Mouse (Mus musculus): Measurements from ENCODE around the gene Tmem94.
A peak's percentile ranks its signal among the peaks of the same experiment; 100 is the strongest.

The Tmem94 gene

DNA sequence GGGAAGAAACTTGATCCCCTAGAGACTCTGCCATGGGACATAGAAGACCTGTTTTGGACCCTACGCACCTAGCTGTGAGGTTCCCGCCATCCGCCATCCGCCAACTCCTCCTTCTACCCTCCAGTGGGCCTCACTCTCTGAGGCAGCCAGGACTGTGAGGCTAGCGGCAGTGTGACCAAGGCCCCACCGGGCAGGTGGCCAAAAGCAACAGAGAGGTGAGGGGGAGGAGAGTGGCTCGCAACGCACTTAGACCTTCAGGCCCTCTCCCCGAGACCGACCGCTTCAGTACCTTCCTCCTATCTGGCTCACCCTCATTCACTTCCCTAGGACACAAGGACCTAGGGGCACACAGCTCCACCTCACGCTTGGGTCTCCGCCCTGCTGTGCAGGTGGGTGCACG is 45.1 kb downstream of the Tmem94 start:
- DNase-seq, result no peak

DNA sequence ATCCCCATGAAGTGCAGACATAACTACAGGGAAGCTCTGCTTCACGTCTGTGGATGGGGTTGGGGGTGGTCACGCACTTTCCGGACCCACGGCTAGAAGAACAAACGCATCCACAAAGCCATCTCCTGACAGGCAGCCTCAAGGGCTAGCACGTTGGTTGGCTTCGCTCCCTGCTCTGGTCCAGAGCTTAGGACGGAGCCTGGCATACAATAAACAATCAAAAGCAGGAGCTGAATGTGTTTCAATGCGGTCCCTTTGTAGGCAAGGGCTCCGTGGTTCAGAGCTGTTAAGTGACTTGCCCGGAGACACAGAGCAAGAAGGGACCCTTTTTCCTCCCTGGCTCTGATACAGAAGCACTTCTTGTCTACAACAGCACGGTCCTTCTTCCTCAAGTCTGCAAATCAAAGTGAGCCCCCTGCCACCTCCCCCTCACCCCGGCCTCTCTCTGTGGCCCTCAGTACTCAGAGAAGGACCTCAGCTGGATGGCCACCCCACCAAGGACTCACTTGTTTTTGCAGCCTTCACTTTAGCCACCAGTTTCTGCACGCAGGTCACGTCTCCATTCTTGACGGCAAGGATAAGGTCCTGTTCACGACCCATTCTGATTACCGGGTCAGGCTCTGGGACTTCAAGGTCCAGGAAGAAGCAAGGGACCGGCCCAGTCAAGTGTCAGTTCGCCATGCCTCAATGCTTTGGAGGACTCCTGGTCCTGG is 46.3 kb downstream of the Tmem94 start:
- peak; percentile 52 for DNase-seq

DNA sequence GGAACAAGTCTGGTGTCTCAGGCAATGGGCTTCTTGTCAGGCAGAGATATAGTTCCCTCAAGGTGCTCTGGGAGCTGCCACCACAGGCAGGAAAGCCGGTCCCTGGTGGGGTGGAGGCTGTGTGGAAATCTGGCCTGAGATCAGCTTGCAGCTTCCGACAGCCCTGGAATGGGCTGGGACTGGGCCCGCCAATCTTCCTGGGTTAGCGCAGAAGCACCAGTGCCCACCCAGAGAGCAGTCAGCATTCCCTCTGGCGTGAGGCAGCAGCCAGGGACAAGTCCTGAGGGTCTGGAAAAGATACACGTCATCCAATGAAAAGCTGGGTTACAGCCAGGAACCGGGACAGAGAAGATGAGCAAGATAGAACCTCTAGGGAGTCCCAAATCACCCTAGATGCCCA is 46.9 kb downstream of the Tmem94 start:
- DNase-seq, result no peak

DNA sequence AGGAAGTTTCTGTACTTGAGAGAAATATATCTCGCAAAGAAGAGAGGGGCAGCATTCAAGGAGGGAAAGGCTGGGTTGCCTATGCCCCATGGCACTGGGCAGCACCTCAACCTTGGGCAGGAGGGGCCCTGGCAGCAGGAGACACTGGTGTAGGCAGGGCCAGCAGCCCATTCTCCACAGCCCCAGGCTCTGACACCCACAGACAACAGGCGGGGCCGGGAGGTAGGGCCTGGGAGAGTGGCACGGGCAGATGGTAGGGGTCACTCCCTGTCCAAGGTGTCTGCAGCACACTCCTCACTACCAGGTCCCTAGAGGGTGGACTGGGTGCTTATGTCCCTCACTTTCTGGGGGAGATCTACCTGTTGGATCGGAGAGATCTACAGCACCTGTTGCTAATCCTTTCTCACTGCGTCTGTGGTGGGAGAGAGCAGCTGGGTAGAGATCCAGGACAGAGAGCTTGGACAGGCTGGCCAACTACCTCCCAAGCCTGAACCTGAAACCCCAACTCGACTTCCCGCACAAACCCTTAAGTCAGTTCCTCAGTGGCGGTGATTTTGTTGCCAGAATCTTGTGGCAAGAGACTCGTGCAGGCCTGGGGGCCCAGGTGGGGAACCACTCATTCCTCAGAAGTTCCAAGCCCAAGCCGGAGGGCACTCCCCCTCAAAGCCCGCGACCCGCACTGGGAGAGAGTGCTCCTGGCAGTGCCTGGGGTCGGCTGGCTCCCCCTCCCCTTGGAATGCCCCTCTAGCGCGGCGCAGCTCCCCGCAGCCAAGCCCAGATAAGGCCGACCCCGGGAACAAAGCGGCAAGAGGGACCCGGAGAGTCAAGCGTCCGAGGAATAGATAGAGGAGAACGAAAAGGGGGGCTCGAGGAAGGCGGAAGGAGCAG is 47.5 kb downstream of the Tmem94 start:
- DNase-seq, result no peak

DNA sequence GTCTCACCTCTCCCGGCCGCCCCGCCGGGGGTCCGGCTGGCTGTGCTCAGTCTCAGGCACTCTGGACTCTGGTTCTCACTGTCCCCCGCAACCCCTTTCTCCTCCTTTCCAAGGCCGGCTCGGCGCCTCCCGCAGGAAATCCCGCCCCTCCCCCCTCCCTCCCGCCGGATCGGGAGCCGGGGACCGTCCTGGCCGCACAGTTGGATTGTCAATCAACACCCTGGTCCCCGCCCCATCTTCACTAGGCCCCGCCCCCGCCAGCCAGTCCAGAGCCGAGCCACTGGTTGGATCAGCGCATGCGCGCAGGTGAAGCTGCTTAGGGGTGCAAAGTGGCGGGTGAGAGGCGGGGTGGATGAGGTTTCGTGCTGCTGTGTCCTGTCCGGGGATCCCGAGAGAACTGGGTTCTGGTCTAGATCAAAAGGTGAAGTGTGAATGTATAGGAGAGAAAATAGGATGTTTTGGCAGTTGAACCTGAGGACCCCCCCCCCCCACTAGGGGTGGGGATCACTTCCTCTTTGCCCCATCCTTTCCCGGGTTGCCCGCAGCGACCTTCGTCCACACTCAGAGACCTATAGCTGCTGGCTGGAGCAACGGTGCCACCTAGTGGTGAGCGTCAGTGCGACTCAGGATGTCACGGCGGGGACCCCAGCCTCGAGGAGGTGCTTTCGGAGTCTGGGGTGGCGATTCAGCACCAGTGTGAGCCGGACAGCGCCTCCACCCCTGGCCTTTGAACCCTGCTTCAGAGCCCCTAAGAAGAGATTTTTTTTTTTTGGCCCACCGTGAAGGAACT is 48.5 kb downstream of the Tmem94 start, which contains the start of gene Caskin2:
Gene Caskin2 (minus strand): TSS at position 133 of the 790 bp plus-strand sequence.
- peak; percentile 87 for DNase-seq

DNA sequence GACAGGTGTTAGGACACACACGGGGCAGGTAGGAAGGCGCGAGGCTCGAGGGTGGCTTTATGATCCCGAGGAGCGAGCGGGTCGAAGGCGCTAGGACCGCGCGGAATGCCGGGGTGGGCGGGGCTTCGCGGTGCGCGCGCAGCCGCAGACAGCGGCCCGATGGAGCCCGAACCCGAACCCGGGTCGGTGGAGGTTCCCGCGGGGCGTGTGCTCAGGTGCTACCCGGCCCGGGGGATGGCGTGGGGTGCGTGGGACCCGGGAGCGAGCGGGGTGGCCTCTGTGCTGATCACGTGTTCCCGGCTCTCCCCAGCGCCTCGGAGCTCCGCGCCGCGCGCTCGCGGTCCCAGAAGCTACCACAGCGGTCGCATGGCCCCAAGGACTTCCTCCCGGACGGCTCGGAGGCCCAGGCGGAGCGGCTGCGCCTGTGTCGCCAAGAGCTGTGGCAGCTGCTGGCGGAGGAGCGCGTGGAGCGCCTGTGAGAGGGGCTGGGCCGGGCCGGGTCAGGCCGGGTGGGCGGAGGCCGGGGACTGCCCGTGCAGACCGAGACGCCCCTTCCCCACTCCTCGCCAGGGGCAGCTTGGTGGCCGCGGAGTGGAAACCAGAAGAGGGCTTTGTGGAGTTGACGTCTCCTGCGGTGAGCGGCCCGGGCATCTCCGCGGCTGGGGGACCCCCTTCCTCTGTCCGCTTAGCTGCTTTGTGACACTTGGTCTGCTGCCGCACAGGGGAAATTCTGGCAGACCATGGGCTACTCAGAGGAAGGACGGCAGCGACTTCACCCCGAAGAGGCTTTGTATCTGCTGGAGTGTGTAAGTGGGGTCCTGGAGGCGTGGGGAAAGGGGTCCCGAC is 49.6 kb downstream of the Tmem94 start, which contains the start of gene Tsen54:
Gene Tsen54 (plus strand): TSS at position 120 of the 846 bp plus-strand sequence.
- peak; percentile 59 for DNase-seq

DNA sequence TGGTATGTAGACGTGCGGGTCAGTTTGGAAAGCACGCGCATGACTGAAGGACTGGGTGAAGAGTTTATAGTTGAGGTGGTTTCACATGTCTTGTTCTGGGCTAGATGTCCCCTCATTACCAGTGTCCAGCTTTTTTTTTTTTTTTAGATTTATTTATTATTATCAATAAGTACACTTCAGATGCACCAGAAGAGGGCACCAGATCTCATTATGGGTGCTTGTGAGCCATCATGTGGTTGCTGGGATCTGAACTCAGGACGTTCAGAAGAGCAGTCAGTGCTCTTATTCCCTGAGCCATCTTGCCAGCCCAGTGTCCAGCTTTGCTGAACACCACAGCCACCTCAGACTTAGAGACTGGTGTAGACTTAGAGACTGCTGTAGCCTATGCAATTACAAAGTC is 52.1 kb downstream of the Tmem94 start:
- no peak for DNase-seq

DNA sequence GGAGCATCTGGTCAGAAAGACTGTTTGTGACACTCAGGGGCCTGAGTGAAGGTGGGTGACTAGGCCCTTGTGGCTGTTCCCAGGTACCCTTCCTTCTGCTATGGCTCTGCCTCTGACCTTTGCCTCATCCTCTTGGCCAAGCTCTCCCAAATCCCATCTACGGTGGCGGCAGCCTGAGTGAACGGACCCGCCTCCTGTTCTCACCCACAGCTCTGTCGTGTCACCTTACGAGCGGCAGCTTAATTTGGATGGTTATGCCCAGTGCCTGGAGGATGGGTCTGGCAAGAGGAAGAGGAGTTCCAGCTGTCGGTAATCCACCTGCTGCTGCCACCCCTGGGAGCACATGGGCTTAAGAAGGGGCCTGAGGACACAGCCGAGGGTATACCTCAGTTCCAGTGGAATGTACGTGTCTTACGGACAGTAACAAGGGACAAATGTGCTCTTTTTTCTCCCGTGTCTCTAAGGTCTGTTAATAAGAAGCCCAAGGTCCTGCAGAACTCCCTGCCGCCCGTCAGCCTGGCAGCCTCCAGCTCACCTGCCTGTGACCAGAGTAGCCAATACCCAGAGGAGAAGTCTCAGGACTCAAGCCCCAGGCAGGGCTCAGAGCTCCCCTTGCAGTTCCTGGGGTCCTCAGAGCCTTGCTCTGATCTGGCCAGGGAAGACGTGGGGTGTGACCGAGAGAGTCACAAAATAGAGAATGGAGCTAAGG is 54.8 kb downstream of the Tmem94 start:
- no peak for DNase-seq

DNA sequence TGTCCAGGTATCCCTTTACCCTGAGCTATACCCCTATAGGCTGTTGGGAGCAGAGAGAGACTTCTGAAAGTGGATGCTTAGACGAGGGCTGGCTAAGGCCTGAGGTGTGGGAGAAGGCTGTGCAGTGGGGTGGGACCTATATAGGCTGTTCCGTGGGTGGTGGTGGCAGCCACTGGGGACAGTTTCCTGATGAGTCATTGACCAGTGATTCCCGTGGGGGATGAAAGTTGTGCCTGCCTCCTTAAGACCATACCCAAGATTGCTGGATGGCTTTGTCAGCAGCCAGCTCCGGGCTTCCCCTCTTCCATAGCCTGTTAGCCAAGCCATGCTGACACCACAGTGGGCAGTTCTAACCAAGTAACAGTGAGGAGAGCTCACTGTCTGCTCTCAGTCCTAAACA is 55.8 kb downstream of the Tmem94 start:
- no peak for DNase-seq

DNA sequence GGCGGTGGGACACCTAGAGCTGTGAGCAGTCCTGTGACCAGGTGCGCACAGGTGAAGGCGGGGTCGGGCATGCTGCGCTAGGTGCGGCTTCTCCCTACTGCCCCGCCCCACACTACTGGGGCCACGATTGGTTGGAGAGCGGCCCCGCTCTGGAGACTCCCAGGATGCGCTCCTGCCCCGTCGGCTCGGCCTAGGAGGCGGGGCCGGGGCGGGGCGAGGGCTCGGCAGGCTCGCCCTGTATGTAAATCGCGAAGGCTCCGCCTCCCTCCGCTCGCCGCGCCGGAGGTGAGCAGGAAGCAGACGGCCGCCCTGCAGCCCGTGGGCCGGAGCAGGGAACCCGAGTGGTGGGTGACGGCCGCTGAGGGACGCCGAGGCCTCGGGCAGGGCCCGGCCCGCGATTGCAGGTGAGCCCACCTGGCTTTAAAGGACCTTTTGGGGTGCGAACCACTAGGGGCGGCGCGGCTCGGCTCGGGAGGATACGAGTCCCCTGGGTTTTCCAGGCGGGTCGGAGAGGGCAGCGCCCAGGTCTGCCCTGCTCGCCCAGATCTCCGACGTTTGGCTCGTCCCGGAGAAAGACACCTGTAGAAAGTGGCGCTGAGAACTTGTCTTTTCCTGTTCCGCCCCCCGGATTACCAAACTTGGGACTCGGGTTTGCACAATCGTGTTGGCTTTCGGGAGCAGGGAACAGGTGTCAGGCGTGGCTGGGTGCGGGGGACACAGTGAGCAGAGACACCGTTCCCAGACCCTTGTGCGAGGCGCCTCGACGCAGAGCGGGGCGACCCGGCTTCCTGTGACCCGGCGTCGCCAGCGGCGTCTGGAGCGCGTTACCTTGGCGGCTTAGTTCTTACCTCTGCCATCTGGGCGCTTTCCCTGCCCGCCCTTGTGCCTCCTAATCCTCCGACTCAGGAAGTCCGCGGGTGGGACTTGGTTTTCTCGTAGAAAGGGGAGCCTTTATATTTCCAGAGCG is 58.8 kb downstream of the Tmem94 start, which contains the start of gene Llgl2:
Gene Llgl2 (plus strand): TSS at position 276 of the 967 bp plus-strand sequence.
- peak; percentile 76 for DNase-seq

DNA sequence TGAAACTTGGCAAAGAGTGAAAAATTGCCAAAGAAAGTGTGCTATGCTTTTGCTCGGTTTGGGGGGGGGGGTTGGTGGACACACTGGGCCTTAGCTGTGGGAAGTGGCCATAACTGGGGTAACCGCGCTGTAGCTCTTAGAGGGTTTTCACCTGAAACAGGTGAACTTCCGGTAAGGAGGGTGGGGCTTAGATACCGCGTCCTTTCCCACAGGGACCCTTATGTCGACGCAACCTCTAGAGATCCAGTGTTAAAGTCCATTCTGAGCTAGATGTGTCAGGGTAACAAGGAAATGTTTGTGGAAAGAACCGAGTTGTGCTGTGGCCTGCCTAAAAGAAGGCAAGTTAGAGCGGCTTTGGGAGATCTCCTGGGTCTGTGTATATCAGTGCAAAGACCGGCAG is 59.6 kb downstream of the Tmem94 start:
- no peak for DNase-seq

DNA sequence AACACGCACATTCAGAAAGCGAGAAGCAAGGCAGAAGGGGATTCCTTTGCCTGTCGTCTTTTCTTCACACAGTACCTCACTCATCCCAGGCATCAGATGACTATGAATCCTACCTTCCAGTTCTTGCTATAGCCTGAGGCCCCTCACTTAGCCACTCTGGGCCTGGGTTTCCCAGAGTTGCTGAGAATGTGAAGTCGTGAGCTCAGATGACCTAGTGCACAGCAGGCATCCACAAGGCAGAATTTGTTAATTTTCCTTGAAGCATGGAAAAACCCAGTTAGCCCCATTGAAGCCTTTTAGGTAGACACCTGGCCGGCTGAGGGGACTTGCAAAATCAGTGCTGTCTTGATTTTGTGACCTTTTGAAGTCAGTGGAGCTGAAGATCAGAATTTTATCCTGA is 61.3 kb downstream of the Tmem94 start:
- no peak for DNase-seq

DNA sequence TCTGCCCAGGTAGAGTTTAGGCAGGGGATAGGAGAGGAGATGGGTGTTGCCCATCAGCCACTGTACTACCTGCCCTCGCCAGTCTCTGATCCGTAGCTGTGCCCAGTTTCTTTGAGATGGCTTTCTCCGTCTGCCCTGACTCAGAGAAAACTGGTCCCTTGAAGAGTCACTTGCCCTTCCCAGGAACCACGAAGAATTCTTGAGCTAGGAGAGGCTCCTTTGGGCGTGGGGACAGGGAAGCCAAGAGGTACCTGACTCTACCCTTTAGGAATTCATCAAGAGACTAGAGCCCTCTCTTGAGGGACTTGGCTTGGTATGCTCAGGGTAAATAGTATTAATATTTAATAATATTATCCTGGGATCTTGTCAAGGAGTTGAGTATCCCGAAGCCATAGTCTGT is 62.4 kb downstream of the Tmem94 start:
- no peak for DNase-seq

DNA sequence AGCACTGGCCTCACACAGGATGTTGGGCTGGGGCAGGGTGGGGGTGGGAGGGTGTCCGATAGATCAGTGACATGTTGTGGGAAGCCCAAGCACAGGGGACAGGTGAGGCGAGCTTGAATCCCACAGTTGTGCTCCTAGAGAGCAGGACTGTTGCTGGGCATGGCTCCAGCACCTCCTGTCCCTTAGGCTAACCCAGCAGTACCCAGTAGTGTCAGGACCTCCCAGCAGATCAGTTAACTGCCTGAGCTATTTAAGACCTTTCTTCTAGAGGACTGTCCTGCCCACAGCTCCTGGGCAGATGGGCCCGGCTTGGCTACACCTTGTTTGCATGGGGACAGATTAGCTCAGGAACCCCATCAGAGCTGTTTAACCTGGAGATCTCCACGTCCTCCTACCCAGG is 63.8 kb downstream of the Tmem94 start:
- no peak for DNase-seq

DNA sequence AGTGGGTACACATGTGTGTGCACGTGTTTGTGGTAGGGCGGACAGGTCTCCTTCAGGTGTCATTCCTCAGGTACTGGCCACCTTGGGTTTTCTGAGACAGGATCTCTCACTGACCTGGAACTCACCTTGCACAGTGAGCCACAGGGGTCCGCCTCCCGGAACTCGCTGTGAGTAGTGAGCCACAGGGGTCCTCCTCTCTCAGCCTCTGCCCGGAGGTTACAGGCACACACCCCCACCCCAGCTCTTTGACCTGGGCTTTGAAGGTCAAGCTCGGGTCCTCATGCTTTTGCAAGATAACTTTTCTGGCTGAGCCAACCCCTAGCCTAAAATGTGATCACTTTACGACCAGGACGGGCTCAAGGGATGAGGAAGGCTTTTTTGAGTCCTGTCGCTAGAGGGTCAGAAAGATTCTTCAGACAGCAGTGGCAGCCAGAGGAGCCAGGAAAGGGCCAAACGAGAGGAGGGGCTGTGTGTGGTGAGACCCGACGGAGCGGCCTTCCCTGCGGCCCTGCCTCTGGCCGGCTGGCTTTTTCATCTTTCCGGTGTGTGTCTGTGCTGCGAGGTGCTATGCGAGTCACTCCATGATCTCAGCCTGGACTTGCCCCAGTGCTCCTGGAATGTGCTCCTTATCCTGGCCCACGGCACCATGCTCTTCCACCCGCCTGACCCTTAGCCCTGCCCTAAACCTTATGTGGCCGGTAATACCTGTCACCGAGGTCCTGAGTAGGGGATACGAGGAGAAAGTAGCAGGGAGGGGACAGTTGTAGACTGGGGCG is 65.5 kb downstream of the Tmem94 start:
- no peak for DNase-seq

DNA sequence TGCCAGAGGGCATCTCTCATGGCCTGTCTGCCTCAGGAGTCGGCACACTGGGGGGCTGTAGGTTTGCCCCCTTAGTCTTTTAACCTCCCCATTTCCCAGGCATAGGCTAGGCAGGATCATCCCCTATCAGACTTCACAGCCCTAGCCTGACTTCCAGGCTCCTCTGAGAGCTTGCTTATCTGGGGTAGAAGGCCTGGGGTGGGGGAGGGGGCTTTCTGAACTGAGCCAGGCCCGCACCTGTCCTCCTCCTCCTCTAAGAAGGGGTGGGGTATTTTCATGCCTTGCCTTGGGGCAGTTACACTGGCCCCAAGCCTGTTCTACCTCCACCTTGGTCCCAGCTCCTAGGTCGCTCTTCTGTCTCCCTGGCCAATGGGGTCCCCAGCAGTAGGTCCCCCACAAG is 66.3 kb downstream of the Tmem94 start:
- no peak for DNase-seq

DNA sequence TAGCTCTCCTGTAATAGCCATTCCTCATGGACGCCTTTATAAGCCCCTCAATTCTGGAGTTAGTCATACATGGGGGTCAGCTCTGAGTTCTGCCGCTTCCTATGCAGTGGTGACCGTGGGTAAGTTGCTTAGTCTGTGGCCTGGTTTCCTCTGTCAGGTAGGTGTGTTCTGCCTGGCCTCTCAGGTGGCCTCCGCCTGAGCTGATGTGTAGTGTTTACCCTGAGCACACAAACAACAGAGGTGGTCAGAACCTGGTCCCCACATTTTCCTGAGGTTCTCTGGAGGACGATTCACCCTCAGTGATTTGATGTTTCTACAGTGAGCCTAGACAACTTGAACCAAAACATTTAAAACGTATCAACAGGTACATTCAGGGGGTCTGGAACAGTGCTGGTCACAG is 66.8 kb downstream of the Tmem94 start:
- no peak for DNase-seq

DNA sequence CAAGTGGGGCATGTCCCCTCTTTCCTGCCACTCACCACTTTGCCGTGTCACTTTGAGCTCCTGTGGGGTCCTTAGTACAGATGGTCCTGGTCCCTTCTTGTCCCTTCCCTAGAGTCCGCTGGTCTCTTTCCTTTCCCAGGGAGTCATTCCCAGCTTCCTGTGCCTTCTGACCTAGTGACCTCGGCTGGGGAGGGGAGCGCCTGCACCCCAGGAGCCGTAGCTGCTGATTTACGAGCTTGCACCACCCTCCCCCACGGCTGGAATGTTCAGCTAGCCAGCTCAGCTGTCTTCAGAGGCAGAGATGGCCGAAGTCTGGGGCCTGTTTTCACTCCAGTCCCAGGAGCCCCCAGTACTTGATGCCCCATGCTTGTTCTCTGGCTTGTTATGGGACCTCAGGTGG is 67.3 kb downstream of the Tmem94 start:
- DNase-seq, result no peak

DNA sequence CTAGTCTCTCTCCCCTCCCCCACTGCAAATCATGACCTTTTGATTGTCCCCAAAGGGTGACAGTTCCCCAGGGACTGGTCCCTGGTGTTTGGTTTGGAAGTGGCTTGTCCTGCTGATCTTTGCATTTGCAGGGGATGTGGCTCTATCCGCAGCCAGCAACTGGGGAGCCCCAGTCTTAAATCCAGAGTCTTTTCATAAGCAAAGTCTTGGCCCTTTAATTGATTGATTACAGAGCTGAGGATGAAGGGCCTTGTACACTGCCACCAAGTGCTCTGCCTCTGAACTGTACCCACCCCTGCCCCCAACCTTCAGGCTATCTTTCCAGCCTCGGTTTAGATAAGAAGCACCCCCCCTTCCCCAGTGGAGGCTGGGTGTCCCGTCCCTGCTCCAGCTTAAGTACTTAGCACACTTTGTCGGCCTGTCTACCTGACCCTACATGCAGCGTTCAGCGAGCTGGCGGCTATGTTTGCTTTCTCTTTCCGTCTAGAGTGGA is 67.8 kb downstream of the Tmem94 start:
- no peak for DNase-seq

All from layer of hippocampus, adult 9-11 months (tissue).